Mouse (Mus musculus) bone marrow, adult 2 months (tissue): Measurements from ENCODE around the gene Rhox3a. TPM values are rescaled to one million over a fixed set of nuclear protein-coding genes. Genes with fewer than 3 reads are reported as not detected.
"Not testable (repeated sequence)": the region's sequence is repeated elsewhere in the genome, so short reads cannot be mapped to it uniquely, and the experiment has no call there.

Experiments used
- H3K27ac ChIP-seq: fragments of 200-500 bp; 2 replicates; pipeline ENCODE4 v1.5.1; 2012; ENCODE audit warnings: low read depth, mild to moderate bottlenecking, control low read depth, inconsistent platforms, low read length; ENCODE audit not compliant: control insufficient read depth, poor library complexity, insufficient read depth
- H3K4me1 ChIP-seq: fragments of 200-500 bp; 2 replicates; pipeline ENCODE4 v1.6.1; 2011; ENCODE audit warnings: low read length; ENCODE audit not compliant: control insufficient read depth, insufficient read depth
- H3K4me3 ChIP-seq: fragments of 200-500 bp; replicated peaks from 2 replicates; pipeline ENCODE3; 2011; ENCODE audit warnings: mild to moderate bottlenecking, low read depth, low read length, control low read depth; ENCODE audit not compliant: control insufficient read depth
- CTCF ChIP-seq: fragments of 200-500 bp; IDR thresholded peaks from 2 replicates; pipeline ENCODE4 v1.5.1; 2011; ENCODE audit warnings: low read length, control low read depth; ENCODE audit not compliant: control insufficient read depth, insufficient read depth
- POLR2A ChIP-seq: fragments of 200-500 bp; IDR thresholded peaks from 2 replicates; pipeline ENCODE4 v1.6.1; 2011; ENCODE audit warnings: low read depth, mild to moderate bottlenecking, control low read depth, low read length, borderline replicate concordance; ENCODE audit not compliant: control insufficient read depth
- WGBS: fragments of 180-500 bp; shearing (Covaris S2); methylation state at CpG from one replicate; pipeline ENCODE4 v1.1.7; 2018; 5-methylcytosine and 5-hydroxymethylcytosine counted together
- polyA plus RNA-seq: library from polyadenylated mRNA; stranded (reverse); fragments of >200 nt; gene quantifications from 2 replicates; pipeline ENCODE4 v1.2.4, GENCODE M21; 2011; ENCODE audit warnings: low replicate concordance; ENCODE audit not compliant: missing spikeins, insufficient read depth, insufficient read length

Gene Rhox3a
- not detected in 2 replicates for polyA plus RNA-seq

DNA sequence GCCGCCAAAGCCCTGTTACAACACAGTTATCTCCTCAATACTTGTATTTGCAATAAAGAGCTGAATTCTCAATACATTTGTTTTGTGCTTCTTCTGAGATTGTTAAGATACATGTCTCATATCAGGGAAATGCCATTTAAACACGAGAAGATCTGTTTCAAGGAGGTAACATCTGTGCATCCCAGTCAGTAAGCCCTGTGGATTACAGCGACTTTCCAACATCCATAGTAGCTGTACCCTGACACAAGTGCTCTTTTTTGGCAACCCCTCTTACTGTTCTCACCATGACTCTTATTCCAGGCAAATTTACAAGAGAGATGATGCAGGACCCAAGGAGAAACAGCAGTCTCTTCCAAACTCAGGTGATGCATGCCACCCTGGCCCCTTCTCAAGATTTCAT, at the start of gene Rhox3a:
TSS of gene Rhox3a (plus strand) at position 301 of the 400 bp plus-strand sequence.
- H3K4me3 ChIP-seq, H3K27ac ChIP-seq, H3K4me1 ChIP-seq: not testable (repeated sequence)
- 88% methylated on average over 1 of the region's 3 CpGs for WGBS

DNA sequence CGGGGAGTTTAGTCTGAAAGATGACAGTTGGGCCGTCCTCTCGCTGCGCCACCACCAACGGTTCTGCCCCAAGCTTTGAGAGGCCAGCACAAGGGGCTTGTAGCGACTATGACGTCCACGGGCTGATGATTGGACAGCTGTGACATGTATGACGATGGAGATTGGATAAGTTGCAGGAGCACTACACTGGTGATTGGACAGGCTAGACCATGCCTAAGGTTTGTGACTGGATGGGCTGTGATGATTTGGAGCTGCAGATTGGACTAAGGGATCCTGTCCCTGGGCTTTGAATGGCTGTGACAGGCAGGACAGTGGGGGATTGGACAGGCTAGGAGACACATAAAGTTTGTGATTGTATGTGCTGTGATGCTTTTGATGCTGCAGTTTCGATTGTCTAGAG, 38.8 kb upstream of the Rhox3a start, which contains the start of gene Gm9:
TSS of gene Gm9 (minus strand) at position 101 of the 400 bp plus-strand sequence.
- TF ChIP-seq POLR2A (no peak), CTCF (no peak)
- no peak within 1 kb of the TSS for H3K4me3 ChIP-seq
- whole genome bisulfite sequencing = 82% methylated on average over 10 of the region's 10 CpGs
- no peaks in the 10 kb centered on the region; the same call in 1 of the 2 replicates for H3K4me1 ChIP-seq
- no peak within 1 kb of the TSS for H3K27ac ChIP-seq

DNA sequence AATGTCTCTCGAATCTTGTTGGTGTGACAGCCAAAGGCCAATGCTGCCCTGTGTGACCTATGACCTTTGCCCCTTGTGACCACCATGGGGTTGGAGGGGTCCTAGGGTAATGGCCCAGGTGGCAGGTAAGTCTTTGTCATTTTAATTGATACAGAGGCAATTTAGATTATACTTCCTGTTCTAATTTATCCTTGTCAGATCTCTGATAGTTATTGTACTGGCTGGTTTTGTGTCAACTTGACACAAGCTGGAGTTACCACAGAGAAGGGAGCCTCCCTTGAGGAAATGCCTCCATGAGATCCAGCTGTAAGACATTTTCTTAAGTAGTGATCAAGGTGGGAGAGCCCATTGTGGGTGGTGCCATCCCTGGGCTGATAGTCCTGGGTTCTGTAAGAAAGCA, 27.6 kb upstream of the Rhox3a start, which contains the start of gene Rhox1:
TSS of gene Rhox1 (minus strand) at position 101 of the 400 bp plus-strand sequence.
- H3K4me3 ChIP-seq, H3K4me1 ChIP-seq, H3K27ac ChIP-seq: not testable (repeated sequence)
- 83% methylated on average over 1 of the region's 1 CpGs for WGBS

DNA sequence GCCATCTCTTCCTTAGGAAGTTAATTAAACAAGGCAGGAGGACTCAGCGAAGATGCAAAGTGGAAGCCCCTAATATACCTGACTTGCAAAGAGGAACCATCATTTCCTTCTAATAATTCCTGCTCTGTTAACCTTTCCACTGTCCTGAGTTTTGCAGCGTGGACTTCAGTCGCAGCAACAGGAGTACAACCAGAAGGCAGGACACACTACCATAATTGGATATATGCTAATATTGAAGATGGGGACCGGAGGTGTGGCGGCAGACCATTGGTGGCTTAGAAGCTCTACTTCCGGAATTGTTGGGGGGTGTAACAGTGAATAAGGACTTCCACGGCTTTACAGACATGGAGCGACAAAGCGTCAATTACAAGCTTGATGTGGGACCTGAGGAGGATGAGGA, 5.0 kb upstream of the Rhox3a start, which contains the start of gene Rhox2a:
TSS of gene Rhox2a (plus strand) at position 301 of the 400 bp plus-strand sequence.
- not testable (repeated sequence) for H3K4me1 ChIP-seq, H3K4me3 ChIP-seq, H3K27ac ChIP-seq
- WGBS = 100% methylated on average over 1 of the region's 9 CpGs

DNA sequence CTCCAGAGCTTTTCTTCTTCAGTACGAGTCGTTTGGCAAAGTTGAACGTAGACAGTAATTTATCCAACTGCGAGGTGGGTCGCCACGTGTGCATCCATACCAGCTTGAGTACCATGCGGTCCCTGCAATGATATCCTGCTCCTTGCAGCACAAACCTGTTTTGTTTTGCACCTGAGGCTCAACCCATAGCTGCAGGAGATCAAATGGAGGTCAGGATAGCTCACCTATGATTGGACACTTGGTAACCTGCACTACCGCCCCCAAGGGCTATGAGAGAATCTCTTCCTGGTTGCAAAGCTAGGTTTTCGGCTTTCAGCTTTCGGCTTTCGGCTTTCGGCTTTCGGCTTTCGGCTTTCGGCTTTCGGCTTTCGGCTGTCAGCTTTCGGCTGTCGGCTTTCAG, 15.3 kb downstream of the Rhox3a start, which contains the start of gene Rhox4a:
TSS of gene Rhox4a (plus strand) at position 301 of the 400 bp plus-strand sequence.
- not testable (repeated sequence) for H3K4me3 ChIP-seq, H3K27ac ChIP-seq, H3K4me1 ChIP-seq
- WGBS = 96% methylated on average over 11 of the region's 19 CpGs

Other genes starting within 250 kb of the Rhox3a start
- not detected in 2 replicates for gene Sowahd, start 201.1 kb upstream of the Rhox3a start, polyA plus RNA-seq
- gene Rpl39, start 164.5 kb upstream of the Rhox3a start, polyA plus RNA-seq = 407 and 550 TPM in 2 replicates
- 40.7 and 43.2 TPM in 2 replicates for gene Upf3b, start 139.6 kb upstream of the Rhox3a start, polyA plus RNA-seq
- gene Nkap, start 123.1 kb upstream of the Rhox3a start, polyA plus RNA-seq = 4.0 and 9.2 TPM in 2 replicates
- gene Akap14, start 81.1 kb upstream of the Rhox3a start, polyA plus RNA-seq = 0.54 TPM in 1 of 2 replicates, not detected in the other
- 74.4 and 125 TPM in 2 replicates for gene Ndufa1, start 58.8 kb upstream of the Rhox3a start, polyA plus RNA-seq
- 1.3 and 3.3 TPM in 2 replicates for gene Rnf113a1, start 58.7 kb upstream of the Rhox3a start, polyA plus RNA-seq
- gene Gm9, start 38.9 kb upstream of the Rhox3a start, polyA plus RNA-seq = not detected in 2 replicates
- gene Rhox1, start 27.7 kb upstream of the Rhox3a start, polyA plus RNA-seq = not detected in 2 replicates
- gene Rhox2a, start 4.9 kb upstream of the Rhox3a start, polyA plus RNA-seq = not detected in 2 replicates
- not detected in 2 replicates for gene Rhox4a, start 15.4 kb downstream of the Rhox3a start, polyA plus RNA-seq
- gene Rhox3a2, start 130.1 kb downstream of the Rhox3a start, polyA plus RNA-seq = not detected in 2 replicates
- not detected in 2 replicates for gene Rhox4a2, start 140.9 kb downstream of the Rhox3a start, polyA plus RNA-seq
- gene Rhox2b, start 162.1 kb downstream of the Rhox3a start, polyA plus RNA-seq = not detected in 2 replicates
- not detected in 2 replicates for gene Rhox4b, start 182.6 kb downstream of the Rhox3a start, polyA plus RNA-seq
- gene Rhox2c, start 203.8 kb downstream of the Rhox3a start, polyA plus RNA-seq = not detected in 2 replicates
- not detected in 2 replicates for gene Rhox3c, start 208.7 kb downstream of the Rhox3a start, polyA plus RNA-seq
- not detected in 2 replicates for gene Rhox4c, start 230.4 kb downstream of the Rhox3a start, polyA plus RNA-seq
- not detected in 2 replicates for gene Rhox2d, start 243.5 kb downstream of the Rhox3a start, polyA plus RNA-seq